In genomic region chr5:135632797-135633144, GRCm38 (mm10) we compare ENCODE assay signal across 8 mouse cellular contexts. TPM values are rescaled to one million over a fixed set of nuclear protein-coding genes. Genes with fewer than 3 reads are reported as not detected.
DNase-seq lines count a peak whose midpoint lies in the region; ATAC-seq and TF ChIP-seq lines count a peak whose summit lies in the region.

No protein-coding gene starts in this region.

- peaks cover 11% of the 10 kb centered on the region for H3K36me3 ChIP-seq in heart, embryonic 15.5 days
- H3K36me3 ChIP-seq in hindbrain, embryonic 12.5 days, result peaks cover 27% of the 10 kb centered on the region
- H3K36me3 ChIP-seq in midbrain, embryonic 12.5 days, result peaks cover 28% of the 10 kb centered on the region

- H3K27me3 ChIP-seq in heart, embryonic 15.5 days, result no peaks in the 10 kb centered on the region
- no peaks in the 10 kb centered on the region for H3K27me3 ChIP-seq in Patski
- no peaks in the 10 kb centered on the region for H3K27me3 ChIP-seq in hindbrain, embryonic 12.5 days
- H3K27me3 ChIP-seq in midbrain, embryonic 12.5 days, result 0 out of 2 replicates have a peak, but pooled peaks cover 3% of the 10 kb centered on the region

- peak overlapping the region; percentile 76 for H3K27ac ChIP-seq in heart, embryonic 15.5 days
- H3K27ac ChIP-seq in hindbrain, embryonic 12.5 days, result peak overlapping the region; percentile 92
- peak overlapping the region; percentile 87 for H3K27ac ChIP-seq in midbrain, embryonic 12.5 days (replicated peaks)

- peak overlapping the region; percentile 68 for H3K4me3 ChIP-seq in heart, embryonic 15.5 days
- H3K4me3 ChIP-seq in hindbrain, embryonic 12.5 days, result peak overlapping the region; percentile 79
- peak overlapping the region; percentile 87 for H3K4me3 ChIP-seq in midbrain, embryonic 12.5 days

- CTCF ChIA-PET in Patski (lab: Charles Lee), result no interaction called here

- peak; percentile 72 for ATAC-seq in heart, embryonic 15.5 days (replicated peaks; ENCODE audit: insufficient number of reproducible peaks, insufficient read depth, low FRiP score, low read depth)
- peak; percentile 56 for ATAC-seq in Patski
- peak; percentile 86 for ATAC-seq in hindbrain, embryonic 12.5 days (ENCODE audit: low FRiP score)
- peak; percentile 86 for ATAC-seq in midbrain, embryonic 12.5 days (ENCODE audit: low FRiP score, low read depth)

- TF ChIP-seq CTCF in Patski (IDR thresholded peaks at IDR 0.05), result no peak

- in situ Hi-C loops in Patski (cut with MboI; ENCODE audit: low pct_unique_long_range_greater_than_20kb), result loop anchor here (5.0 kb wide), 1 partner anchor 55 kb away; no protein-coding TSS in a partner anchor

- H3K9ac ChIP-seq in heart, embryonic 15.5 days, result peak overlapping the region; percentile 71
- H3K9ac ChIP-seq in hindbrain, embryonic 12.5 days, result peak overlapping the region; percentile 90
- peak overlapping the region; percentile 92 for H3K9ac ChIP-seq in midbrain, embryonic 12.5 days (replicated peaks)

- DNase-seq in heart, postnatal 4 days, result no peak
- no peak for DNase-seq in Patski (ENCODE audit: low read depth, low spot score)
- DNase-seq in B cell, adult 2 months, result no peak
- DNase-seq in adrenal gland, postnatal 4 days (ENCODE audit: low spot score in 2 of 2), result no peak
- DNase-seq in adrenal gland, adult 18-20 months (ENCODE audit: low spot score in 2 of 2), result no peak

- peaks cover 11% of the 10 kb centered on the region for H3K4me1 ChIP-seq in heart, embryonic 15.5 days (replicated peaks)
- H3K4me1 ChIP-seq in hindbrain, embryonic 12.5 days, result peaks cover 12% of the 10 kb centered on the region
- H3K4me1 ChIP-seq in midbrain, embryonic 12.5 days, result peaks cover 12% of the 10 kb centered on the region

- H3K4me2 ChIP-seq in heart, embryonic 15.5 days, result peak overlapping the region; percentile 73
- H3K4me2 ChIP-seq in hindbrain, embryonic 12.5 days (replicated peaks), result peak overlapping the region; percentile 79
- H3K4me2 ChIP-seq in midbrain, embryonic 12.5 days (replicated peaks), result peak overlapping the region; percentile 79

- WGBS in heart, embryonic 15.5 days, result under 1% methylated on average over 21 of the region's 21 CpGs
- WGBS in hindbrain, embryonic 12.5 days, result 0% methylated on average over 21 of the region's 21 CpGs
- WGBS in midbrain, embryonic 12.5 days, result under 1% methylated on average over 20 of the region's 21 CpGs

- H3K9me3 ChIP-seq in heart, embryonic 15.5 days (replicated peaks), result no peaks in the 10 kb centered on the region
- H3K9me3 ChIP-seq in hindbrain, embryonic 12.5 days (replicated peaks), result no peaks in the 10 kb centered on the region
- H3K9me3 ChIP-seq in midbrain, embryonic 12.5 days, result no peaks in the 10 kb centered on the region

- POLR2A ChIA-PET in Patski (lab: Charles Lee), result interaction anchor here (0.6 to 0.9 kb wide), 2 partner anchors 9 to 56 kb away, joined by 3 to 4 read pairs; no protein-coding TSS in a partner anchor

RNA-seq across cellular contexts. Expression of gene Rhbdd2, which starts 0.4 kb away (rescaled TPM):
- 27.8 and 32.7 TPM in 2 replicates for polyA plus RNA-seq in heart, embryonic 15.5 days (2015; fragmentation: Nextera tagmentation; extraction: Ambion mirVana)
- 10 to 100 TPM; 20.6 to 22.7 TPM for total RNA-seq in heart, postnatal 4 days (2021)
- 36.7 TPM for polyA plus RNA-seq in Patski (2021)
- 65.2 and 70.0 TPM in 2 replicates for polyA plus RNA-seq in hindbrain, embryonic 12.5 days (2016; fragmentation: Nextera tagmentation; extraction: Ambion mirVana)
- 60.2 and 64.6 TPM in 2 replicates for polyA plus RNA-seq in midbrain, embryonic 12.5 days (2016; fragmentation: Nextera tagmentation; extraction: Ambion mirVana)
- 10 to 100 TPM; 54.4 to 55.1 TPM for total RNA-seq in adrenal gland, postnatal 4 days (2021)
- 10 to 100 TPM; 43.1 to 46.3 TPM for total RNA-seq in adrenal gland, adult 18-20 months (2021)

RNA-seq across cellular contexts. Expression of gene Por, which starts 37.1 kb away (rescaled TPM):
- 45.0 and 57.2 TPM in 2 replicates for polyA plus RNA-seq in heart, embryonic 15.5 days (2015; fragmentation: Nextera tagmentation; extraction: Ambion mirVana)
- 10 to 100 TPM; 54.0 to 55.5 TPM for total RNA-seq in heart, postnatal 4 days (2021)
- polyA plus RNA-seq in Patski (2021), result 98.3 TPM
- polyA plus RNA-seq in hindbrain, embryonic 12.5 days (2016; fragmentation: Nextera tagmentation; extraction: Ambion mirVana), result 118 and 119 TPM in 2 replicates
- polyA plus RNA-seq in midbrain, embryonic 12.5 days (2016; fragmentation: Nextera tagmentation; extraction: Ambion mirVana), result 141 and 145 TPM in 2 replicates
- 100 to 1,000 TPM; 168 to 190 TPM for total RNA-seq in adrenal gland, postnatal 4 days (2021)
- total RNA-seq in adrenal gland, adult 18-20 months (2021), result 100 to 1,000 TPM; 315 to 352 TPM

RNA-seq across cellular contexts. Expression of gene Ccl24, which starts 59.9 kb away (rescaled TPM):
- 2.0 and 3.0 TPM in 2 replicates for polyA plus RNA-seq in heart, embryonic 15.5 days (2015; fragmentation: Nextera tagmentation; extraction: Ambion mirVana)
- total RNA-seq in heart, postnatal 4 days (2021), result under 1 TPM; 0.29 to 0.52 TPM
- polyA plus RNA-seq in Patski (2021), result not detected
- polyA plus RNA-seq in hindbrain, embryonic 12.5 days (2016; fragmentation: Nextera tagmentation; extraction: Ambion mirVana), result 2.0 and 3.1 TPM in 2 replicates
- 4.7 and 4.8 TPM in 2 replicates for polyA plus RNA-seq in midbrain, embryonic 12.5 days (2016; fragmentation: Nextera tagmentation; extraction: Ambion mirVana)
- 1 to 10 TPM; 2.4 to 3.0 TPM for total RNA-seq in adrenal gland, postnatal 4 days (2021)
- 1 to 10 TPM in 1 of 2 experiments, not detected in 1; 2.1 TPM for total RNA-seq in adrenal gland, adult 18-20 months (2021)
